Mouse (Mus musculus): ENCODE results near the gene Lypd8. TPM values are rescaled to one million over a fixed set of nuclear protein-coding genes. Genes with fewer than 3 reads are reported as not detected.

The Lypd8 gene
- total and polyA plus RNA-seq, 2 experiments: 4.0 TPM; not detected in 1

- no peak overlapping the region for H3K4me3 ChIP-seq (ENCODE audit: insufficient read depth, low read depth, low read length)
- H3K27ac ChIP-seq (replicated peaks; ENCODE audit: insufficient read depth, low read depth, low read length): no peak overlapping the region
- H3K4me1 ChIP-seq (ENCODE audit: control insufficient read depth, insufficient read depth, low read length): no peaks in the 10 kb centered on the region
- WGBS: 61% methylated on average over 2 of the region's 2 CpGs
- H3K79me2 ChIP-seq (ENCODE audit: control insufficient read depth, insufficient read depth, low read length): no peaks in the 10 kb centered on the region
- H3K27me3 ChIP-seq (ENCODE audit: control insufficient read depth, insufficient read depth, low read length): no peaks in the 10 kb centered on the region
- no peak for DNase-seq (ENCODE audit: extremely low read depth, low read depth, low spot score)
- TF ChIP-seq CTCF (IDR thresholded peaks at IDR 0.05; ENCODE audit: low read depth, low read length) (no peak), POLR2A (IDR thresholded peaks at IDR 0.05; ENCODE audit: extremely low read depth, insufficient read depth, low read length) (no peak)
- no peak overlapping the region for H3K9ac ChIP-seq (ENCODE audit: low read depth, low read length)
- H3K36me3 ChIP-seq (ENCODE audit: control insufficient read depth, insufficient read depth, low read length): no peaks in the 10 kb centered on the region
Observed at GRCm38 (mm10) chr11:58377273-58377672, 1.6 kb upstream of the Lypd8 start.

DNA sequence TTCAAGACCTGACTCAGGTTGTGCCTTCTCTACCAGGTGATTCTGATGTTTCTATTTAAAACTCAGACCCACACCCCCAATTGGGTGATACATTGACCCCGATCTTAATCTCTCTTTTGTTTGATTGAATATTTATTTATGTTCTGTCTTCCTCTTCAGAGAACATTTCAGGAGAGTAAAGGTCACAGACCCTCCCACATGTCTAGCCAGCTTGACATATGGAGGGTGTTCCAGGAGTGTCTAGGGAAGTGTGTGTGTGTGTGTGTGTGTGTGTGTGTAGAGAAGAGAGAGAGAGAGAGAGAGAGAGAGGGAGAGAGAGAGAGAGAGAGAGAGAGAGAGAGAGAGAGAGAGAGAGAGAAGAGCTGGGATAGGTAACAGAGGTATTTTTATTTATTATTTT is 1.2 kb upstream of the Lypd8 start:
- Histone ChIP-seq H3K36me3 (ENCODE audit: control insufficient read depth, insufficient read depth, low read length) (no peaks in the 10 kb centered on the region), H3K79me2 (ENCODE audit: control insufficient read depth, insufficient read depth, low read length) (no peaks in the 10 kb centered on the region), H3K27me3 (ENCODE audit: control insufficient read depth, insufficient read depth, low read length) (no peaks in the 10 kb centered on the region), H3K4me3 (ENCODE audit: insufficient read depth, low read depth, low read length) (no peak overlapping the region), H3K9ac (ENCODE audit: low read depth, low read length) (no peak overlapping the region), H3K4me1 (ENCODE audit: control insufficient read depth, insufficient read depth, low read length) (no peaks in the 10 kb centered on the region), H3K27ac (replicated peaks; ENCODE audit: insufficient read depth, low read depth, low read length) (no peak overlapping the region)
- DNase-seq (ENCODE audit: extremely low read depth, low read depth, low spot score): no peak
- TF ChIP-seq POLR2A (IDR thresholded peaks at IDR 0.05; ENCODE audit: extremely low read depth, insufficient read depth, low read length) (no peak), CTCF (IDR thresholded peaks at IDR 0.05; ENCODE audit: low read depth, low read length) (no peak)
- WGBS: 22% methylated on average over 1 of the region's 1 CpGs

GRCm38 (mm10) chr11:58379516-58379915 is 673 bp downstream of the Lypd8 start:
- Histone ChIP-seq H3K9ac (ENCODE audit: low read depth, low read length) (no peak overlapping the region), H3K4me3 (ENCODE audit: insufficient read depth, low read depth, low read length) (no peak overlapping the region), H3K27ac (replicated peaks; ENCODE audit: insufficient read depth, low read depth, low read length) (no peak overlapping the region), H3K36me3 (ENCODE audit: control insufficient read depth, insufficient read depth, low read length) (no peaks in the 10 kb centered on the region), H3K79me2 (ENCODE audit: control insufficient read depth, insufficient read depth, low read length) (no peaks in the 10 kb centered on the region), H3K4me1 (ENCODE audit: control insufficient read depth, insufficient read depth, low read length) (no peaks in the 10 kb centered on the region), H3K27me3 (ENCODE audit: control insufficient read depth, insufficient read depth, low read length) (no peaks in the 10 kb centered on the region)
- 92% methylated on average over 1 of the region's 1 CpGs for WGBS
- no peak for TF ChIP-seq POLR2A (IDR thresholded peaks at IDR 0.05; ENCODE audit: extremely low read depth, insufficient read depth, low read length)
- no peak for TF ChIP-seq CTCF (IDR thresholded peaks at IDR 0.05; ENCODE audit: low read depth, low read length)
- DNase-seq (ENCODE audit: extremely low read depth, low read depth, low spot score): no peak

DNA sequence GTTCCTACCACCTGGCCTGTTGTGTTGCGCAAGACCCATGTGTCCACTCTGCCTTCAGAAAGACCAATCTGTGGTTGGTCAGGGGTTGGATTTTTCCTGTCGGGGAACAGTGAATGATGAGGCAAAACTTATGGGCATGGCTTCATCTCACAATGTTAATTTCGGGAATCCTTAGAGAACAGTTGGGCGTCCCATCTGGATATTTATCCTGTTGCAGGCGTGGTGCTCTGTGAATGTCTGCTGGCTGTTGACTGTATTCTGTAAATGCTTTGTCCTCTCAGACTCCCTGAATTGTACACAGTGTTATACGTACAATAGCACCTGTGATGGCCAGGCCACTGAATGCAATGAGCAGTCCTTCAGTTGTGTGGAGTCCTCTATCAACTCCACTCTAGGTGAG is 3.6 kb downstream of the Lypd8 start:
- WGBS: 94% methylated on average over 6 of the region's 6 CpGs
- Histone ChIP-seq H3K27ac (replicated peaks; ENCODE audit: insufficient read depth, low read depth, low read length) (no peak overlapping the region), H3K9ac (ENCODE audit: low read depth, low read length) (no peak overlapping the region), H3K27me3 (ENCODE audit: control insufficient read depth, insufficient read depth, low read length) (no peaks in the 10 kb centered on the region), H3K79me2 (ENCODE audit: control insufficient read depth, insufficient read depth, low read length) (no peaks in the 10 kb centered on the region), H3K4me3 (ENCODE audit: insufficient read depth, low read depth, low read length) (no peak overlapping the region), H3K4me1 (ENCODE audit: control insufficient read depth, insufficient read depth, low read length) (no peaks in the 10 kb centered on the region), H3K36me3 (ENCODE audit: control insufficient read depth, insufficient read depth, low read length) (no peaks in the 10 kb centered on the region)
- no peak for DNase-seq (ENCODE audit: extremely low read depth, low read depth, low spot score)
- no peak for TF ChIP-seq CTCF (IDR thresholded peaks at IDR 0.05; ENCODE audit: low read depth, low read length)
- TF ChIP-seq POLR2A (IDR thresholded peaks at IDR 0.05; ENCODE audit: extremely low read depth, insufficient read depth, low read length): no peak

DNA sequence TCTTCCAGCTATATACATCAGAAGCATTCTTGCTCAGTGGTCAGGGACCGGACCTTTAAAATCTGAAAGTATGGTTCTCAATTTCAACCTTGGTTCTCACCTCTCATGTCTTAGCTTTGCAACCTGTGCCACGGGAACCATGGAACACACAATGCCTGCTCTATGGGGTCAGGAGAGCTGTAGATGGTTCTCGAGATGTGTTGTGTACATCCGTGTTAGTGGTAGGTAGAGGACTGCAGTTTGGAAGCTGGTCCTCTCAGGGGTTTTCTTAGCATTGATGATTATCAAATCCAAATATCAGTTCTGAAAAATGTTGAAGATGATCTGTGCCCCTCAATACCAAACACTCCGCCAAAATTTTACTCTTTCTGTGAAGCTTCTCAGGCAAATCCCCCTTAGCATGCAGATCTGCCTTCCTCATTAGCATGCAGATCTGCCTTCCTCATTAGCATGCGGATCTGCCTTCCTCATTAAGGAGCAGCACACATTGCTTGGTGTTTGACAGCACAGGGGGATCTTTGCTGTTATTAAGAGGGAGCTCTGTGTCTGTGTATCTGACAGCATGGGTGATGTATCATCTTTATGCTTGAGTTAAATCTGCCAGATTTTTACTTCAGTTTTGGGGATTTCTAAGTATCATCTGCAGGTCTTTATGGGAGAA is 21.3 kb downstream of the Lypd8 start:
- no peak overlapping the region for H3K4me3 ChIP-seq (ENCODE audit: insufficient read depth, low read depth, low read length)
- H3K27ac ChIP-seq (replicated peaks; ENCODE audit: insufficient read depth, low read depth, low read length): no peak overlapping the region
- no peak for DNase-seq (ENCODE audit: extremely low read depth, low read depth, low spot score)
- H3K4me1 ChIP-seq (ENCODE audit: control insufficient read depth, insufficient read depth, low read length): no peaks in the 10 kb centered on the region
- WGBS: 67% methylated on average over 6 of the region's 6 CpGs
- no peaks in the 10 kb centered on the region for H3K79me2 ChIP-seq (ENCODE audit: control insufficient read depth, insufficient read depth, low read length)
- H3K9ac ChIP-seq (ENCODE audit: low read depth, low read length): no peak overlapping the region
- no peak for TF ChIP-seq CTCF (IDR thresholded peaks at IDR 0.05; ENCODE audit: low read depth, low read length)
- TF ChIP-seq POLR2A (IDR thresholded peaks at IDR 0.05; ENCODE audit: extremely low read depth, insufficient read depth, low read length): no peak
- no peaks in the 10 kb centered on the region for H3K27me3 ChIP-seq (ENCODE audit: control insufficient read depth, insufficient read depth, low read length)
- no peaks in the 10 kb centered on the region for H3K36me3 ChIP-seq (ENCODE audit: control insufficient read depth, insufficient read depth, low read length)

DNA sequence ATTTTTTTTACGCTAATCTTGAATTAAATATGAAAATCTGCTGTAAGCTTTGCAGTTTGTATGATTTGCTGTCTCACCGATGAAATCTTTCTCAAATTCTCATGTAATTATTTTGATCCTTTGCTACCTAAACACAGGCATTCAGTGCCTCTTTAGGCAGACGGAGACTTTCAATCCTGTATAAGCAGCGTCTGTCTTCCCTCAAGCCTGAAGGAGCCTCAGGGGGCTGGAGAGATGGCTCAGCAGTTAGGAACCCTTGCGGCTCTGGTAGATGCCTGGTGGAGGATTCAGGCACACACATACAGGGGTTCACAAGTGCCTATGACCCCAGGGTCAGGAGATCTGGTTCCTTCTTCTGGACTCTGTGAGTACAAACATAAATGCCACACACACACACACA is 21.8 kb downstream of the Lypd8 start:
- no peak overlapping the region for H3K4me3 ChIP-seq (ENCODE audit: insufficient read depth, low read depth, low read length)
- no peak overlapping the region for H3K9ac ChIP-seq (ENCODE audit: low read depth, low read length)
- DNase-seq (ENCODE audit: extremely low read depth, low read depth, low spot score): no peak
- 64% methylated on average over 5 of the region's 5 CpGs for WGBS
- H3K79me2 ChIP-seq (ENCODE audit: control insufficient read depth, insufficient read depth, low read length): no peaks in the 10 kb centered on the region
- no peaks in the 10 kb centered on the region for H3K4me1 ChIP-seq (ENCODE audit: control insufficient read depth, insufficient read depth, low read length)
- no peak overlapping the region for H3K27ac ChIP-seq (replicated peaks; ENCODE audit: insufficient read depth, low read depth, low read length)
- TF ChIP-seq CTCF (IDR thresholded peaks at IDR 0.05; ENCODE audit: low read depth, low read length): no peak
- TF ChIP-seq POLR2A (IDR thresholded peaks at IDR 0.05; ENCODE audit: extremely low read depth, insufficient read depth, low read length): no peak
- no peaks in the 10 kb centered on the region for H3K27me3 ChIP-seq (ENCODE audit: control insufficient read depth, insufficient read depth, low read length)
- H3K36me3 ChIP-seq (ENCODE audit: control insufficient read depth, insufficient read depth, low read length): no peaks in the 10 kb centered on the region
